Mouse (Mus musculus) neural tube, embryonic 11.5 days (tissue): Measurements from ENCODE around the gene Gm21738. TPM values are rescaled to one million over a fixed set of nuclear protein-coding genes. Genes with fewer than 3 reads are reported as not detected.
"Not testable (repeated sequence)": the region's sequence is repeated elsewhere in the genome, so short reads cannot be mapped to it uniquely, and the experiment has no call there.

Source experiments
- ATAC-seq: fragments of 200-750 bp; cut with Nextera tagmentation; 2 replicates; pipeline ENCODE4 v1.8.0; 2017; ENCODE audit warnings: moderate number of reproducible peaks, mild to moderate bottlenecking, moderate TSS enrichment, moderate library complexity; ENCODE audit not compliant: insufficient read depth, low FRiP score, low TSS enrichment
- DNase-seq: peaks from one replicate; pipeline ENCODE4 v3.0.0-alpha.2; 2015; ENCODE audit warnings: low spot score
- H3K27ac ChIP-seq: fragments of 300-500 bp; sonication (generic); 2 replicates; pipeline ENCODE4 v1.5.1; 2014; ENCODE audit warnings: low read depth, mild to moderate bottlenecking, low read length
- H3K27me3 ChIP-seq: fragments of 300-500 bp; sonication (generic); 2 replicates; pipeline ENCODE4 v1.6.1; 2014; ENCODE audit warnings: mild to moderate bottlenecking, low read length, mixed read lengths; ENCODE audit not compliant: control insufficient read depth, insufficient read depth
- H3K36me3 ChIP-seq: fragments of 300-500 bp; sonication (generic); 2 replicates; pipeline ENCODE4 v1.6.1; 2014; ENCODE audit warnings: mild to moderate bottlenecking, low read length, moderate library complexity, mixed read lengths; ENCODE audit not compliant: control insufficient read depth, insufficient read depth
- H3K4me1 ChIP-seq: fragments of 300-500 bp; sonication (generic); 2 replicates; pipeline ENCODE4 v1.6.1; 2014; ENCODE audit warnings: low read length, mixed read lengths; ENCODE audit not compliant: control insufficient read depth, insufficient read depth
- H3K4me2 ChIP-seq: fragments of 300-500 bp; sonication (generic); 2 replicates; pipeline ENCODE4 v1.6.1; 2014; ENCODE audit warnings: low read depth, mild to moderate bottlenecking, moderate library complexity
- H3K4me3 ChIP-seq: fragments of 300-500 bp; sonication (generic); 2 replicates; pipeline ENCODE4 v1.5.1; 2014; ENCODE audit warnings: low read depth, low read length
- H3K9ac ChIP-seq: fragments of 300-500 bp; sonication (generic); 2 replicates; pipeline ENCODE4 v1.6.1; 2014; ENCODE audit warnings: mild to moderate bottlenecking, low read length
- H3K9me3 ChIP-seq: fragments of 300-500 bp; sonication (generic); 2 replicates; pipeline ENCODE4 v1.6.1; 2016; ENCODE audit warnings: low read length; ENCODE audit not compliant: control insufficient read depth
- WGBS: fragments of 180-500 bp; shearing (Covaris S2); extraction: QIAGEN DNeasy Blood & Tissue Kit; methylation state at CpG from one replicate; pipeline ENCODE4 v1.1.7; 2014; 5-methylcytosine and 5-hydroxymethylcytosine counted together
- polyA plus RNA-seq: library from polyadenylated mRNA; unstranded; fragments of >200 nt; fragmentation: Nextera tagmentation; extraction: Ambion mirVana; gene quantifications from 2 replicates; pipeline ENCODE4 v1.2.1, GENCODE M21; 2014

The Gm21738 gene
- not detected in 2 replicates for polyA plus RNA-seq

DNA sequence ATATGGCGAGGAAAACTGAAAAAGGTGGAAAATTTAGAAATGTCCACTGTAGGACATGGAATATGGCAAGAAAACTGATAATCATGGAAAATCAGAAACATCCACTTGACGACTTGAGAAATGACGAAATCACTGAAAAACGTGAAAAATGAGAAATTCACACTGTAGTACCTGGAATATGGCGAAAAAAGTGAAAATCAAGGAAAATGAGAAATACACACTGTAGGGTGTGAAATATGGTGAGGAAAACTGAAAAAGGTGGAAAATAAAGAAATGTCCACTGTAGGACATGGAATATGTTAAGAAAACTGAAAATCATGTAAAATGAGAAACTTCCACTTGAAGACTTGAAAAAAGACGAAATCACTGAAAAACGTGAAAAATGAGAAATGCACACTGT is at the start of gene Gm21738:
TSS of gene Gm21738 (minus strand) at position 101 of the 400 bp plus-strand sequence.
- H3K4me3 ChIP-seq, H3K4me1 ChIP-seq, H3K27ac ChIP-seq, H3K9ac ChIP-seq, DNase-seq, H3K4me2 ChIP-seq, H3K9me3 ChIP-seq, H3K27me3 ChIP-seq, H3K36me3 ChIP-seq, ATAC-seq: not testable (repeated sequence)
- 78% methylated on average over 7 of the region's 7 CpGs for WGBS

DNA sequence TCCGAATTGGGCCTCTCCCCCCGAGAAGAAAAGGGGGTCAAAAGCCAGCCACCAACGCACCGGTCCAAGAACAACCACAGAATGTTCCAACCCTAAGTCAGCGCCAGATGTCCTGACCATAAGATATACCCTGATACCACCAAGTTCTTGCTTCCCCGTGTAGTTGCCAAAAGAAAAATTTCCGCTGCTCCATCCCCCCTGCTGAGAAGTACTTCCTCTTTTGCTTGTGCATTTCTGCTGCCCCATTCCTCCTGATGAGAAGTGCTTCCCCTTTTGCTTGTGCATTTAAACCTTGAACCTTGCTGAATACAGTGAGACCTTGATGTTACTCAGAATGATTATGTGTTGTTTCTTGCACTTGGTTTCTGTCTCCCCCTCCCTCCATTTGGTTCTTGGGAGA is 35.0 kb downstream of the Gm21738 start:
- not testable (repeated sequence) for H3K4me3 ChIP-seq, ATAC-seq, H3K4me2 ChIP-seq, DNase-seq, H3K4me1 ChIP-seq, H3K36me3 ChIP-seq, H3K27me3 ChIP-seq, H3K27ac ChIP-seq, H3K9ac ChIP-seq
- H3K9me3 ChIP-seq, result peaks cover 11% of the 10 kb centered on the region
- WGBS, result 91% methylated on average over 7 of the region's 7 CpGs

Other genes starting within 250 kb of the Gm21738 start
- 0.16 TPM in 1 of 2 replicates, not detected in the other for gene Gm2244, start 131.0 kb upstream of the Gm21738 start, polyA plus RNA-seq
- gene Gm2237, start 166.2 kb upstream of the Gm21738 start, polyA plus RNA-seq, result 2.5 and 3.3 TPM in 2 replicates
- not detected in 2 replicates for gene Gm5458, start 183.7 kb upstream of the Gm21738 start, polyA plus RNA-seq